Mouse (Mus musculus): ENCODE results near the gene Gm4869. TPM values are rescaled to one million over a fixed set of nuclear protein-coding genes. Genes with fewer than 3 reads are reported as not detected.
"Not testable (repeated sequence)": the region's sequence is repeated elsewhere in the genome, so short reads cannot be mapped to it uniquely, and the experiment has no call there.

The Gm4869 gene
- total RNA-seq (2021), result not detected

DNA sequence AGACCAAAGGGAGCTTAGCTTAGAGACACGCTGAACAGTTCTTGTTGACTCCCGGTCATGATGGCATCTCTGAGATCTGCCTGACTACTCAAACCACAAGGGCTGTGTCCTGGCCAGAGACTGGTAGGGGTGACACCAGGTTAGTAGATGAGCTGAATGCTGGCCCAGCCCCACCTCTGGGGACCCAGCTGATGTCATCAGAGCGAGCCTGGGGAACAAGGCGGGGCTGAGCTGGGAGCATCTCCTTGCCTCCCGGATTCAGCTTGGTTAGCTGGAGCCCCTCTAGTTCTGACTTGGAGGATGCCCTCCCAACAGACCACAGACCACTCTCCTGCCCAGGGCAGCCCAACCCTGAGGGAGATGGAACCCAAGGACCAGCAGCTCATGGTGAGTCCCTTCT, at the start of gene Gm4869:
Gm4869 (plus strand) TSS at position 301 of the 400 bp plus-strand sequence.
- DNase-seq, result no peak

- no peak for DNase-seq
These were observed 49.1 kb upstream of the Gm4869 start for GRCm38 (mm10) chr5:140396166-140396940.

GRCm38 (mm10) chr5:140402640-140403270, 42.7 kb upstream of the Gm4869 start:
- DNase-seq, result no peak

DNA sequence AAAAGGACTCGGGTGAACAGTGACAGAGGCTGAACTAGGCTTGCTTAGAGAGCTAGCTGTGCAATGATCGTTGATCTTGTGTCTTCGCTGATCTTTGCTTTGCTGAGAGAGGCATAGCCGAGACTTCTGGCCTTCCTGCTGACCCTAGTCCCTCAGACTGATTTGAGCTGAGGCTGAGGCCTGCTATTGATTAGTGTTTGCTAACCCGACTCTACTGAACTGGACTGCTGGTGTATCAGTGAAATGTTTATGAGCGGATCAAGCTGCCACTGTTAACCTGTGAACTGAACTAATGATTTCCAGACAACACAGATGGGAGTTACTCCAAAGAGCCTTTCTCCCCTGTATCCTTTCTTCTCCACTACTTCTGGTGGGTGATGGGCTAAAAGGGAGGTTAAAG, 40.3 kb upstream of the Gm4869 start:
- DNase-seq, result no peak

DNA sequence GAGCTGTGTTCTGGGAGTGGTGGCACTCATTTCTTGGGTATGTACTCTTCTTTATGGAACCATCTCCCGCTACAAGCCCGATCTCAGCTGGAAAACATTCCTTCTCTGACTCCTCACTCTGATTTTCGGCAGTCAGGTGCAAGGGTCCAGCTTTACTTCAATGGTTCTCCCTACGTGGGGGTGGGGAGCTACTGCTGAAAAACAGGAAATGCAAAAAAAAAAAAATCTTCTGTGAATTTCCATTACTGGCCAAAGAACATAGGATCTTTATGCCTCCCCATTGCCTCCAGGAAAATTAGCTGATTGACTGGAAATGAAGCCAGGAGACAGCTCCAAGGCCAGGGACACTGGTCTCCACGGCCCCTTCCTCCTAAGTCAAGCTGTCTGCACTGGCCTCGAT, 38.8 kb upstream of the Gm4869 start:
- no peak for DNase-seq

DNA sequence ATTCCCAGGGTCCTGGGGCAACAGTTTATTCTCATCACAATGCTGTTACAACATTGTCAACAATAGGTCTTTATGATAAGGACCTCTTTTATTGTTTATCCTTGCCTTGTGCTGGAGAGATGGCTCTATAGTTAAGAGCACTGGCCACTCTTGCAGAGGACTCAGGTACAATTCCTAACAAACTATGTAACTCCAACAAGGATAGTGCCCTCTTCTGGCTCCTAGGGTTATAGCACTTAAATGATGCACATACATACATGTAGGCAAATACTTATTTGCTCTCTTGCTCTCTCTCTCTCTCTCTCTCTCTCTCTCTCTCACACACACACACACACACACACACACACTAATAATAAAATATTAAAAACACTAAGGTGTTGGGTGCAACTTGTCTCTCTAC, 36.6 kb upstream of the Gm4869 start:
- DNase-seq, result no peak

- peak; percentile 31 to 35 for DNase-seq
These were observed 34.1 kb upstream of the Gm4869 start for GRCm38 (mm10) chr5:140411339-140411738.

DNA sequence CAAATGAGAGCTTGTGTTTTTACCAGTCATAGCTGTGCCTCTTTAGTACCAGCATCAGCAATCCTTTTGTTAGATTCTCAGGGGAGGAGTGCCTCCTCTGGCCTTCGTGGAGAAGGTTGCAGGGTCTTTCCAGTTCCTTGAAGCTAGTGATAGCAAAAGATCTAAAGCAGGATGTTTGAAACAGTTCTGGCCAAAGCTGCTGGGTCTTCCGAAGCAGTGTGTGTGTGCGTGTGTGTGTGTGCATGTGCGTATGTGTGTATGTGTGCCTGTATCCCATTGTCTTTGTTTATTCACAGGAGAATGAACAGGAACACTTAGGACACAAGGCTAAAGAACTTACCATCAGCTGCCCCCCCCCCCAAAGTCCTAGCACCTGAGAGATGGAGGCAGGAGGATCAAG, 30.8 kb upstream of the Gm4869 start:
- no peak for DNase-seq

DNA sequence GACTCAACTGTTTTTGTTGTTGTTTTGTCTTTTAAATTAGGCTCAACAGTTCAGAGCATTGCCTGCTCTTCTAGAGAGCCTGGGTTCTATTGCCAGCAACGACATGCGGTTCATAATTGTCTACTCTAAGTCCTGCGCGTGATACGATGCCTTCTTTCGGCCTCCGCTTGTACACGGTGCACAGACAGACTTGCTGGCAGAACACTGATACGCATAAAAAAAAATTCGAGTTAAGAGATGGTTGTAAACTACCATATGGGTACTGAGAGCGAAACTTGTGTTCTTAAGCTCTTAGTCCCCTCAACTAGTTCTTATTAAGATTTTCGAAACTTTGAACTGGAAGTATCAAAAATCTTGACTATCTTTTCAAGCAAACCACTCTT, 27.3 kb upstream of the Gm4869 start:
- peak; percentile 4 to 17 for DNase-seq

DNA sequence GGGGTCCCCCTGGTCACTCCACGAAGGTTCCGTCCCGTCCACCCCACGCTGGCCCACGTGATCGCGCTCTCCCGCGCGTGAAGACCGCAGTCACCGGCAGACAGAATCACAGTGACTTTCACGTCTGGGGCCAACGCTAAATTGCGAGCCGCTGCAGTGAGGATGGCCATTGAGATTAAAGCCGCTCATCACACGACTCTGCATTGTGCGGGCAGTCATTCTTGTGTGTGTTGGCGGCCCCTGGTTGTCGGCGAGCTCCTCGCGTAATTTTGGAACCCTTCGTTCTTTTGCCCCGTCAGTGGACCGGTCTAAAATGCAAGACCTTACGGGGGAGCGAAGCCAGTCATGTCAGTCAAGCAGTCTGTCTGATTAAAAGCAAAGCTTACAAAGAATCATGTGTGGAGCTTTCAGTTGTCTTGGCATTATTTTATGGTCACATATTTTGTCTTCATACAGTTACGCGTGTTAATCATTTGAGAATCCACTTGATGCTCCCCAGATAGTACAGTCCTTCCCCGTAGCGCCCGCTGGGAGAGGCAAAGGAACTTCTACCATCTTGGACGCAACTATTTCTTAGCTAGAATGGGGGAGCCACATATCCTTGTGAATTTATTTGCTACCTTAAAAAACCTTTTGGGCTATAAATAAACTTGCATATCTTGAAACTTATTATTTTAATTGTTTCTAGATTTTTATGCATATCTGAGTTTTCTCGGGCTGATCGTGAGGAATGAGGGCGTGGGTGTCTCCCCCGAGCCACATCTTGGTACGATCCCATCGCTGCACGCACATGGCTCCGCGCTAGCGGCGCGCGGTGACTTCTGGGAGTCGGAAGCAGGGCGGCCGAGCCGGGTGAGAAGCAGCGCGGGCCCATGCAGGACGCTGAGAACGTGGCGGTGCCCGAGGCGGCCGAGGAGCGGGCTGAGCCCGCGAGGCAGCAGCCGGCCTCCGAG, 26.7 kb upstream of the Gm4869 start, which contains the start of gene Eif3b:
Eif3b (plus strand) TSS at position 840 of the 953 bp plus-strand sequence.
- DNase-seq, result peak; percentile 89 to 90

- DNase-seq, result no peak
These were observed 25.9 kb upstream of the Gm4869 start for GRCm38 (mm10) chr5:140419442-140420080.

- no peak for DNase-seq
These were observed 24.8 kb upstream of the Gm4869 start for GRCm38 (mm10) chr5:140420616-140421015.

- DNase-seq, result no peak
These were observed 20.2 kb upstream of the Gm4869 start for GRCm38 (mm10) chr5:140425016-140425783.

DNA sequence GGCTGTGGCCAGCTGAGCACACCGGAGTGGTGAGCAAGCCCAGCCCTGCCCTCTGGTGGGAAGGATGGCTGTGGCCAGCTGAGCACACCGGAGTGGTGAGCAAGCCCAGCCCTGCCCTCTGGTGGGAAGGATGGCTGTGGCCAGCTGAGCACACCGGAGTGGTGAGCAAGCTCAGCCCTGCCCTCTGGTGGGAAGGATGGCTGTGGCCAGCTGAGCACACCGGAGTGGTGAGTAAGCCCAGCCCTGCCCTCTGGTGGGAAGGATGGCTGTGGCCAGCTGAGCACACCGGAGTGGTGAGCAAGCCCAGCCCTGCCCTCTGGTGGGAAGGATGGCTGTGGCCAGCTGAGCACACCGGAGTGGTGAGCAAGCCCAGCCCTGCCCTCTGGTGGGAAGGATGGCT, 6.3 kb upstream of the Gm4869 start:
- DNase-seq, result not testable (repeated sequence)

- no peak for DNase-seq
These were observed 4.0 kb upstream of the Gm4869 start for GRCm38 (mm10) chr5:140441406-140441805.

- no peak for DNase-seq
These were observed 1.4 kb upstream of the Gm4869 start for GRCm38 (mm10) chr5:140444012-140444411.

- no peak for DNase-seq
These were observed 609 bp downstream of the Gm4869 start for GRCm38 (mm10) chr5:140446054-140446453.

- no peak for DNase-seq
These were observed 9.0 kb downstream of the Gm4869 start for GRCm38 (mm10) chr5:140454488-140454887.

DNA sequence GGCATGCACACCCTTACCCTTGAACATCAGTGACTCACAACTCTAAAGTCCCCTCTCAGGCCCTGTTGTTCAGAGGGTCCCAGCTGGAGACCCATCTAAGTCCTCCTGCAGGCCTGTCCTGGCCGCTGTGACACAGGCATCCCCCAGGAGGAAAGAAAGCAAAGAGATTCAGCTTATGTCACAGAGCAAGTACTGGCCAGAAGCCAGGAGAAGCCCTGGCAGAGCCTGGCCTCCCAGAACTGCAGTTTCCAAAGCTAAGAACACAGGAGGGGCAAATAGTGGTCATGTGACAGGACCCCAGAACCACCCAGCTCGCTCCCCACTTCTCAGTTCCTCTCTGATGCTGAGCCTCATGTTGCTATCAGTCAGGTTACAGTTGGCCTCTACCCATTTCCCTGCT, 10.0 kb downstream of the Gm4869 start:
- DNase-seq, result no peak

- DNase-seq, result no peak
These were observed 16.0 kb downstream of the Gm4869 start for GRCm38 (mm10) chr5:140461476-140461875.

DNA sequence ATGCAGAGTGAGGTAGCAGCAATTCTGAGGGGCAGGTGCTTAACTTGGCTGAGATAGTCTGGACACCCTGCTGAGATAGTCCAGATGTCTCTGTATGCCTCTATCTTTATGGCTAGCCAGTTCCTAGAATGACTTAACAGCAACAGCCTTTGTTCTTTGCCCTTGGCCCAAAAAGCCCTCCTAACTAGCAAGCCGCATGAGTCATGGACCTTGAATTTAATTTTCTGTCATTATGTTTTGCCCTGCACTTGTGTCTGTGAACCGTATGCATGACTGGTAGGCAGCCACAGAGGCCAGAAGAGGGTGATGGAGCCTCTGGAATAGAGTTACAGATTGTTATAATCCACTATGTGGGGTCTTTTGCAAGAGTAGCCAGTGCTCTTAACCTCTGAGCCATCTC, 17.7 kb downstream of the Gm4869 start:
- not testable (repeated sequence) for DNase-seq

DNA sequence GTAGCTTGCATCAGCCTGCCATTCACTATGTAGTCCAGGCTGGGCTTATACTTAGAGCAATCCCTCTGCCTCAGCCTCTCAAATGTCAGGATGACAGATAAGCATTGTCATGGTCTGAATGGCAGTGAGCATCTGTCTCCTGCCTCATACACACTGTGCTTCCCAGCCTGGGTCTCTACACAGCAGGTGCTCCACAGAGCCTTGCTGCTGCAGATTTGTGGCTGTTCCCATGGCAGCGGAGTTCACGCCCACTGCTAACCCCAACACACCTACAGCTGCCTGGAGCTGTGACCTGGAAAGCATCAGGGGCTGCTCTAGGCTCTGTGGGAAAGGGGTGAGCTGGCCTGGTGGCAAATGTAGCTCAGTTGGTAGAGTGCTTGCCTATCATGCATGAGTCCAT, 19.5 kb downstream of the Gm4869 start:
- DNase-seq, result no peak
